Mouse (Mus musculus): Measurements from ENCODE around the gene Txnip. TPM values are rescaled to one million over a fixed set of nuclear protein-coding genes. Genes with fewer than 3 reads are reported as not detected.
A peak's percentile ranks its signal among the peaks of the same experiment; 100 is the strongest.
"Not testable (repeated sequence)": the region's sequence is repeated elsewhere in the genome, so short reads cannot be mapped to it uniquely, and the experiment has no call there.

Gene Txnip
- polyA plus RNA-seq, 1 experiment from 2014 or later: 75.8 TPM

- Histone ChIP-seq H3K27ac (no peak overlapping the region), H3K4me2 (replicated peaks) (peak overlapping the region; percentile 96), H3K9ac (no peak overlapping the region), H3K36me3 (no peaks in the 10 kb centered on the region), H3K4me1 (peaks cover 52% of the 10 kb centered on the region), H3K4me3 (peak overlapping the region; percentile 47; the same call in 1 of the 2 replicates), H3K9me3 (no peaks in the 10 kb centered on the region), H3K27me3 (peaks cover 17% of the 10 kb centered on the region)
- ATAC-seq (ENCODE audit: insufficient number of reproducible peaks, insufficient read depth, low FRiP score, low TSS enrichment): no peak
- WGBS: 44% methylated on average over 8 of the region's 8 CpGs
These were observed 41.3 kb downstream of the Txnip start for GRCm38 (mm10) chr3:96599069-96599393.

DNA sequence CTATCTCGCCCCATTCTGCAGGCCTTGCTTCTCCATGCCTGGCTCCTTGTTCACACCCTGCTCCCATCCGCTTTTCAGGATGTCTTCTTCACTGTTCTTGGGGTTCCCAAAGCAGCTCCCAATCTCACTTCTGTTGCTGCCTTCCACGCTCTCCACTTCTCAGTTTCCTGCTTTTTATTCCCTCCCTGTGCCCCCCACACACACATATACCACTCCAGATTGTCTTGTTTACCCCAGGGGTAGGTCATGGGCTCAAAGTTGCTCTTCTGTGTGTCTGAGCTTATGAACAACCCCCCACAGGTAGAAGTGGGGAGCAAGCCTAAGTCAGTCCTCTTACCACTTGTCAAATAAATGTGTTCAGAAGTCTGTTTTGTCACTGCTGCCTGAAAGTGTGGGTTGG is 41.7 kb downstream of the Txnip start:
- H3K27ac ChIP-seq: no peak overlapping the region
- H3K4me1 ChIP-seq: peaks cover 54% of the 10 kb centered on the region
- WGBS: 77% methylated on average over 3 of the region's 3 CpGs
- no peak overlapping the region for H3K4me3 ChIP-seq
- no peak overlapping the region for H3K9ac ChIP-seq
- H3K4me2 ChIP-seq (replicated peaks): no peak overlapping the region
- no peak for ATAC-seq (ENCODE audit: insufficient number of reproducible peaks, insufficient read depth, low FRiP score, low TSS enrichment)
- no peaks in the 10 kb centered on the region for H3K9me3 ChIP-seq
- H3K27me3 ChIP-seq: peaks cover 17% of the 10 kb centered on the region
- H3K36me3 ChIP-seq: no peaks in the 10 kb centered on the region

DNA sequence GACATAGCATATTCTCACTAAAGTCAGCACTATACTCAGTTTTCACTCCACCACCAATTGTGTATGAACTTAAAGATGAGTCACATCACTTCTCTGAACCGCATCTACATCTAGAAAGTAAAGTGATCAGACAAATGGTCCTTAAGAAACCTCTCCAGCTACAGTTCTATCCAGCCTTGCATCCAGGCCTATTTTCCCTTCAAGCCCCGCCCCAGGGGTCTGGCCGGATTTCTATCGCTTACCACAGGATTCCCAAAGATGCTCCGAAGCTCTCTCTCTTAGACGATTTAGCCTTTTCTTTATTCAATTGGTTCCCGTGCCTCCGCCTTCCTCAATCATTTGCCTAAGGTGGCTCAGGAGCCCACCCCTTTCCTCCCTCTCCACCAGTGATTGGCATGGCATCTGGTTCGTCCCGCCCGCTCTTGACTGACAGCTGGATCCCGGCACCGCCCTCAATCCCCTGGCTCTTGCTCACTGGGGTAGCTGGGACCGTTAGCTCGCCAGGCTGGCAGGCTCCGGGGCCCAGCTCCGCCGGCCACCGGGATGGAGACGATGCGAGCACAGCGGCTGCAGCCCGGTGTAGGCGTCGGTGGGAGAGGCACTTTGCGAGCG is 43.0 kb downstream of the Txnip start, which contains the start of gene Lix1l:
Gene Lix1l, plus strand, starts transcription at position 511 of the 612 bp plus-strand sequence.
- H3K27ac ChIP-seq: peak within 1 kb of the TSS; percentile 97
- H3K9me3 ChIP-seq: no peaks in the 10 kb centered on the region
- peak within 1 kb of the TSS; percentile 65 for H3K4me2 ChIP-seq (replicated peaks)
- peak within 1 kb of the TSS; percentile 95 for H3K9ac ChIP-seq
- no peaks in the 10 kb centered on the region for H3K36me3 ChIP-seq
- peaks cover 59% of the 10 kb centered on the region for H3K4me1 ChIP-seq
- peak within 1 kb of the TSS; percentile 89 for H3K4me3 ChIP-seq
- peak; percentile 93 for ATAC-seq (ENCODE audit: insufficient number of reproducible peaks, insufficient read depth, low FRiP score, low TSS enrichment)
- H3K27me3 ChIP-seq: peaks cover 7% of the 10 kb centered on the region
- WGBS: 1% methylated on average over 27 of the region's 27 CpGs

- Histone ChIP-seq H3K27me3 (peaks cover 6% of the 10 kb centered on the region), H3K9me3 (no peaks in the 10 kb centered on the region), H3K9ac (peak overlapping the region; percentile 95), H3K4me3 (peak overlapping the region; percentile 89), H3K27ac (peak overlapping the region; percentile 97), H3K4me2 (replicated peaks) (peak overlapping the region; percentile 65), H3K4me1 (peaks cover 54% of the 10 kb centered on the region), H3K36me3 (no peaks in the 10 kb centered on the region)
- WGBS: under 1% methylated on average over 40 of the region's 40 CpGs
- ATAC-seq (ENCODE audit: insufficient number of reproducible peaks, insufficient read depth, low FRiP score, low TSS enrichment): peak; percentile 64
These were observed 43.6 kb downstream of the Txnip start for GRCm38 (mm10) chr3:96601251-96601787.

GRCm38 (mm10) chr3:96601941-96602703 is 44.4 kb downstream of the Txnip start:
- Histone ChIP-seq H3K4me3 (peak overlapping the region; percentile 89), H3K36me3 (no peaks in the 10 kb centered on the region), H3K27me3 (peaks cover 6% of the 10 kb centered on the region; the same call in 1 of the 2 replicates), H3K27ac (peak overlapping the region; percentile 97), H3K4me1 (peaks cover 46% of the 10 kb centered on the region), H3K4me2 (replicated peaks) (peak overlapping the region; percentile 65), H3K9me3 (no peaks in the 10 kb centered on the region), H3K9ac (peak overlapping the region; percentile 95)
- WGBS: 24% methylated on average over 10 of the region's 10 CpGs
- ATAC-seq (ENCODE audit: insufficient number of reproducible peaks, insufficient read depth, low FRiP score, low TSS enrichment): no peak

- Histone ChIP-seq H3K9ac (peak overlapping the region; percentile 95), H3K36me3 (no peaks in the 10 kb centered on the region), H3K9me3 (no peaks in the 10 kb centered on the region), H3K27ac (peak overlapping the region; percentile 97), H3K4me2 (replicated peaks) (peak overlapping the region; percentile 65), H3K27me3 (peaks cover 6% of the 10 kb centered on the region; the same call in 1 of the 2 replicates), H3K4me3 (peak overlapping the region; percentile 89), H3K4me1 (peaks cover 42% of the 10 kb centered on the region)
- no peak for ATAC-seq (ENCODE audit: insufficient number of reproducible peaks, insufficient read depth, low FRiP score, low TSS enrichment)
- 46% methylated on average over 5 of the region's 5 CpGs for WGBS
These were observed 44.9 kb downstream of the Txnip start for GRCm38 (mm10) chr3:96602704-96603084.

- 53% methylated on average over 5 of the region's 5 CpGs for WGBS
- Histone ChIP-seq H3K4me2 (replicated peaks) (peak overlapping the region; percentile 65), H3K27me3 (peaks cover 6% of the 10 kb centered on the region; the same call in 1 of the 2 replicates), H3K27ac (peak overlapping the region; percentile 97), H3K36me3 (no peaks in the 10 kb centered on the region), H3K4me3 (peak overlapping the region; percentile 89), H3K9ac (peak overlapping the region; percentile 95; the same call in 1 of the 2 replicates), H3K9me3 (no peaks in the 10 kb centered on the region), H3K4me1 (peaks cover 39% of the 10 kb centered on the region)
- no peak for ATAC-seq (ENCODE audit: insufficient number of reproducible peaks, insufficient read depth, low FRiP score, low TSS enrichment)
These were observed 45.6 kb downstream of the Txnip start for GRCm38 (mm10) chr3:96603311-96603710.

DNA sequence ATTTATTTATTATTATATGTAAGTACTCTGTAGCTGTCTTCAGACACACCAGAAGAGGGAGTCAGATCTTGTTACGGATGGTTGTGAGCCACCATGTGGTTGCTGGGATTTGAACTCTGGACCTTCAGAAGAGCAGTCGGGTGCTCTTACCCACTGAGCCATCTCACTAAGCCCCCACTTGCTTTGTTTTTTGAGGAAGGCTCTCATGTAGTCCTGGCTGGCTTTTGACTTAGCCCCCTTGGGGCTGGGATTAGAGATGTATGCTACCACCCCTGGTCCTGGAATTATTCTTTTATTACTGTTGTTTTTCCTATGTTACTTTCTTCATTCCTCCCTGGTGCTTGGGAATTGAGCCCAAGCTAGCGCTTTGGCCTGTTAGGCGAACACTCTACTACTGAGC is 48.2 kb downstream of the Txnip start:
- not testable (repeated sequence) for H3K9me3 ChIP-seq; H3K27ac ChIP-seq; H3K4me2 ChIP-seq (replicated peaks); H3K27me3 ChIP-seq; ATAC-seq (ENCODE audit: insufficient number of reproducible peaks, insufficient read depth, low FRiP score, low TSS enrichment); H3K9ac ChIP-seq; H3K36me3 ChIP-seq; H3K4me3 ChIP-seq
- 87% methylated on average over 4 of the region's 4 CpGs for WGBS
- H3K4me1 ChIP-seq: peaks cover 25% of the 10 kb centered on the region

DNA sequence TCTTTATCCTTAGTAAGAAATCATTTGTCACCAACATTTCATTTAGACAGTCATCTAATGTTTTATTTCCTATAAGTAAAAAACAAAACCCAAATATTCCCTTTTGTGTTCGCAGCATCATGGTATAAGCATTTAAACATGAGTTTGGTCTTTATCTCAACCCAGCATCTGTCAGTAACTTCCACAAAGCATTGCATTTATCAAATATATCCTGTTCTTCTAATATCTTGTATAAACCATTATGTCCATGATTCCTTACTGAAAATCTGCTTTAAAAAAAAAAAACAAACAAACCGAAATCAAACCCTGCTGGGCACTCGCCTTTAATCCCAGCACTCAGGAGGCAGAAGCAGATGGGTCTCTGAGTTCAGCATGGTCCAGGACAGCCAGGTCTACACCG is 48.9 kb downstream of the Txnip start:
- Histone ChIP-seq H3K9me3 (no peaks in the 10 kb centered on the region), H3K9ac (no peak overlapping the region), H3K36me3 (no peaks in the 10 kb centered on the region), H3K4me1 (peaks cover 25% of the 10 kb centered on the region), H3K27me3 (no peaks in the 10 kb centered on the region), H3K4me2 (replicated peaks) (no peak overlapping the region), H3K27ac (no peak overlapping the region), H3K4me3 (no peak overlapping the region)
- no peak for ATAC-seq (ENCODE audit: insufficient number of reproducible peaks, insufficient read depth, low FRiP score, low TSS enrichment)
- 89% methylated on average over 4 of the region's 4 CpGs for WGBS

Other genes starting within 250 kb of the Txnip start
- 0.26 TPM in 1 of 2 replicates, not detected in the other for gene BC107364, start 105.7 kb upstream of the Txnip start, polyA plus RNA-seq (2016; fragmentation: Nextera tagmentation; extraction: Ambion mirVana)
- gene Hfe2, start 32.8 kb upstream of the Txnip start, polyA plus RNA-seq (2016; fragmentation: Nextera tagmentation; extraction: Ambion mirVana): 3.2 and 4.0 TPM in 2 replicates
- gene Gm16253, start 19.0 kb downstream of the Txnip start, polyA plus RNA-seq (2016; fragmentation: Nextera tagmentation; extraction: Ambion mirVana): 2.1 and 2.4 TPM in 2 replicates
- 49.8 and 52.1 TPM in 2 replicates for gene Polr3gl, start 36.2 kb downstream of the Txnip start, polyA plus RNA-seq (2016; fragmentation: Nextera tagmentation; extraction: Ambion mirVana)
- gene Ankrd34a, start 38.7 kb downstream of the Txnip start, polyA plus RNA-seq (2016; fragmentation: Nextera tagmentation; extraction: Ambion mirVana): 2.1 and 2.3 TPM in 2 replicates
- 6.8 and 8.1 TPM in 2 replicates for gene Lix1l, start 43.2 kb downstream of the Txnip start, polyA plus RNA-seq (2016; fragmentation: Nextera tagmentation; extraction: Ambion mirVana)
- 167 and 172 TPM in 2 replicates for gene Rbm8a, start 72.0 kb downstream of the Txnip start, polyA plus RNA-seq (2016; fragmentation: Nextera tagmentation; extraction: Ambion mirVana)
- gene Pex11b, start 77.4 kb downstream of the Txnip start, polyA plus RNA-seq (2016; fragmentation: Nextera tagmentation; extraction: Ambion mirVana): 54.6 and 55.0 TPM in 2 replicates
- gene Gm42957, start 77.5 kb downstream of the Txnip start, polyA plus RNA-seq (2016; fragmentation: Nextera tagmentation; extraction: Ambion mirVana): 0.10 and 0.13 TPM in 2 replicates
- 0.81 and 0.95 TPM in 2 replicates for gene Itga10, start 87.6 kb downstream of the Txnip start, polyA plus RNA-seq (2016; fragmentation: Nextera tagmentation; extraction: Ambion mirVana)
- 0.92 and 1.1 TPM in 2 replicates for gene Ankrd35, start 112.2 kb downstream of the Txnip start, polyA plus RNA-seq (2016; fragmentation: Nextera tagmentation; extraction: Ambion mirVana)
- 77.4 and 77.5 TPM in 2 replicates for gene Pias3, start 138.4 kb downstream of the Txnip start, polyA plus RNA-seq (2016; fragmentation: Nextera tagmentation; extraction: Ambion mirVana)
- 13.7 and 14.7 TPM in 2 replicates for gene Nudt17, start 150.6 kb downstream of the Txnip start, polyA plus RNA-seq (2016; fragmentation: Nextera tagmentation; extraction: Ambion mirVana)
- 35.5 and 36.6 TPM in 2 replicates for gene Polr3c, start 169.7 kb downstream of the Txnip start, polyA plus RNA-seq (2016; fragmentation: Nextera tagmentation; extraction: Ambion mirVana)
- 64.5 and 70.3 TPM in 2 replicates for gene Rnf115, start 169.7 kb downstream of the Txnip start, polyA plus RNA-seq (2016; fragmentation: Nextera tagmentation; extraction: Ambion mirVana)

Data from embryonic facial prominence, embryonic 12.5 days (tissue).